Mouse (Mus musculus): Measurements from ENCODE around the gene Arhgef1. TPM values are rescaled to one million over a fixed set of nuclear protein-coding genes. Genes with fewer than 3 reads are reported as not detected.

Gene Arhgef1
- polyA plus RNA-seq, 1 experiment = 51.4 TPM

DNA sequence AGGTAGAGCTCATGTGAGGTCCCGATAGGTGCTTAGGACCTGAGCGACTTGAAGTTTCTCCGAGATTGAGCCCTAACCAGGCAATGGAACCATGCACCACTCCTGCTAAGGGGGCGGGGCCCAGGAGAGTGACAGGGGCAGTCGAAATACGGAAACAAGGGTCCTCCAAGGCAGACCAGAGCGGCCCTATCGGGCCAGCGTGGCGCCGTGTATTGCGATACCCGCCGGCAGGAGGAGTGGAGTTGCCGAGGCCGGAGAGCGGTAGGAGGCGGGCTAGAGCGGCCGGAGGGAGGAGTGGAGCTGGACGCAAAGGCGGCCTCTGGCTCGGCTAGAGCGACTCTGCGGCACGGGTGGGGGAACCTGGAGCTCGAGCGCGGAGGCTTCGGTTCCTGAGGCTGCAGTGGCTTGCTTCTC is 1.4 kb downstream of the Arhgef1 start:
- Histone ChIP-seq H3K4me2 (ENCODE audit: low read depth) (peak overlapping the region; percentile 97), H3K36me3 (ENCODE audit: control insufficient read depth, insufficient read depth) (peaks cover 5% of the 10 kb centered on the region), H3K79me2 (ENCODE audit: control insufficient read depth, insufficient read depth) (peaks cover 18% of the 10 kb centered on the region), H3K27me3 (ENCODE audit: control insufficient read depth, insufficient read depth, insufficient read length) (no peaks in the 10 kb centered on the region), H3K4me3 (peak overlapping the region; percentile 73), H3ac (ENCODE audit: control insufficient read depth, insufficient read length) (peak overlapping the region; percentile 8)
- TF ChIP-seq TCF3 (IDR thresholded peaks at IDR 0.05; ENCODE audit: insufficient read length, low read depth) (no peak), TCF12 (IDR thresholded peaks at IDR 0.05; ENCODE audit: insufficient read depth, poor library complexity, severe bottlenecking) (no peak), SRF (IDR thresholded peaks at IDR 0.05; ENCODE audit: control insufficient read depth, insufficient read length, low read depth) (peak; percentile 32), E2F4 (IDR thresholded peaks at IDR 0.05; ENCODE audit: insufficient read depth) (no peak), USF1 (IDR thresholded peaks at IDR 0.05; ENCODE audit: low read depth) (no peak), POLR2A (IDR thresholded peaks at IDR 0.05; ENCODE audit: insufficient read length, low read depth) (peak; percentile 59), CEBPB (IDR thresholded peaks at IDR 0.05; ENCODE audit: insufficient read depth, poor library complexity, severe bottlenecking) (peak; percentile 50; the same call in 1 of the 2 replicates), MYOD1 (IDR thresholded peaks at IDR 0.05; ENCODE audit: control insufficient read depth in 1 of 3, insufficient read length in 2 of 3, low read depth in 2 of 3) (no peak), MYOG (IDR thresholded peaks at IDR 0.05; ENCODE audit: control insufficient read depth in 1 of 3, insufficient read depth in 1 of 3, insufficient read length in 2 of 3, low read depth in 2 of 3) (peak in 1 of 3 experiments; percentile 45), POLR2AphosphoS2 (IDR thresholded peaks at IDR 0.05; ENCODE audit: insufficient read length, low read depth) (peak; percentile 86), REST (IDR thresholded peaks at IDR 0.05; ENCODE audit: insufficient read depth, insufficient read length) (no peak), MAX (IDR thresholded peaks at IDR 0.05; ENCODE audit: low read depth) (no peak)

DNA sequence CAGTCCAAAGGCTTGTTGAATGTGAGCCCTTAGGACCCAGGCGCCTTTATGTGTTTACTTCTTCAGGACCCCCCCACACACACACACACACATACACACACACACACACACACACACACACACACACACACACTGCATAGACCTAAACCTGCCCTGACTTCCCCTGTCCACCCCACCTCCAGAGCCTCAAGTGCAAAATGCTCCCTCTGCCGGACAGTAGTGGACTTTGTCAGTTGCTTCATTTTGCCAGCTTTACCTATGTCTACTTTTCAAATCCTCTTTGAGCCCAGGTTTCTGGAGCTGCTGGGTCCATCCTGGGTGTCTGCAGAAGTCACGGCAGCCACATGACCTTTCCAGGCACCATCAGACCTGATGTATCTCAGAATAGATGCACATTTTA is 2.2 kb downstream of the Arhgef1 start:
- Histone ChIP-seq H3K79me2 (ENCODE audit: control insufficient read depth, insufficient read depth) (peaks cover 18% of the 10 kb centered on the region), H3K36me3 (ENCODE audit: control insufficient read depth, insufficient read depth) (peaks cover 5% of the 10 kb centered on the region), H3ac (ENCODE audit: control insufficient read depth, insufficient read length) (peak overlapping the region; percentile 8), H3K4me2 (ENCODE audit: low read depth) (peak overlapping the region; percentile 97), H3K27me3 (ENCODE audit: control insufficient read depth, insufficient read depth, insufficient read length) (no peaks in the 10 kb centered on the region), H3K4me3 (peak overlapping the region; percentile 73)
- TF ChIP-seq USF1 (IDR thresholded peaks at IDR 0.05; ENCODE audit: low read depth) (no peak), MYOG (IDR thresholded peaks at IDR 0.05; ENCODE audit: control insufficient read depth in 1 of 3, insufficient read depth in 1 of 3, insufficient read length in 2 of 3, low read depth in 2 of 3) (no peak), SRF (IDR thresholded peaks at IDR 0.05; ENCODE audit: control insufficient read depth, insufficient read length, low read depth) (no peak), TCF12 (IDR thresholded peaks at IDR 0.05; ENCODE audit: insufficient read depth, poor library complexity, severe bottlenecking) (no peak), POLR2A (IDR thresholded peaks at IDR 0.05; ENCODE audit: insufficient read length, low read depth) (no peak), REST (IDR thresholded peaks at IDR 0.05; ENCODE audit: insufficient read depth, insufficient read length) (no peak), E2F4 (IDR thresholded peaks at IDR 0.05; ENCODE audit: insufficient read depth) (no peak), POLR2AphosphoS2 (IDR thresholded peaks at IDR 0.05; ENCODE audit: insufficient read length, low read depth) (no peak)

- Histone ChIP-seq H3K4me3 (no peak overlapping the region), H3ac (ENCODE audit: control insufficient read depth, insufficient read length) (no peak overlapping the region), H3K27me3 (ENCODE audit: control insufficient read depth, insufficient read depth, insufficient read length) (no peaks in the 10 kb centered on the region), H3K36me3 (ENCODE audit: control insufficient read depth, insufficient read depth) (peaks cover 5% of the 10 kb centered on the region), H3K4me2 (ENCODE audit: low read depth) (peak overlapping the region; percentile 27), H3K79me2 (ENCODE audit: control insufficient read depth, insufficient read depth) (peaks cover 18% of the 10 kb centered on the region)
- TF ChIP-seq E2F4 (IDR thresholded peaks at IDR 0.05; ENCODE audit: insufficient read depth) (no peak), USF1 (IDR thresholded peaks at IDR 0.05; ENCODE audit: low read depth) (no peak)
Measured at GRCm38 (mm10) chr7:24906551-24906950, 3.8 kb downstream of the Arhgef1 start.

DNA sequence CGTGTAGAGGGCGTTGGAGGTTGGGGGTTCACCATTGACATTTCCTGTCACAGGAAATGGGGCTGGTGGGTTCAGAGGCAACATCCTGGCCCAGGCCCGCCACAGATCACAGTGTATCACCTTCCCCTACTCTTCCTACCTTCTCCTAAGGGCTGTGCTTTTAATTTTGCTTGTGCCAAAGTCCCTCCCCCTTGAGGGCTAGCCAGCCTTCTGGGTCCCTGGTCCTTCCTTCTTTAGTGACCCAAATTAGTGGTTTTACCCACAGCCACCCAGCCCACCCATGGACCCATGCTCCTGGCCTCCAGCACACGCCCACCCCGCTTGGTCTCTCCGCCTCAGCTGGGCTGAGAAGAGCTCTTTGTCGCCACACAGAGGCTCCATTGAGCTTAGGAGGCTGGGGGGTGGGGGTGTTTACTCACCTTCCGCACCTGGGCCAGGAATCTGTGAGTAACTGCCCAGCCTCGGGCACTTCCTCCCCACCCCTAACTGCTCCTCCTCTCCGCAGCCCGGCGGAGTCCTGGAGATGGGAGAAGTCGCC is 4.6 kb downstream of the Arhgef1 start:
- Histone ChIP-seq H3K79me2 (ENCODE audit: control insufficient read depth, insufficient read depth) (peaks cover 18% of the 10 kb centered on the region), H3K4me2 (ENCODE audit: low read depth) (no peak overlapping the region), H3ac (ENCODE audit: control insufficient read depth, insufficient read length) (no peak overlapping the region), H3K27me3 (ENCODE audit: control insufficient read depth, insufficient read depth, insufficient read length) (no peaks in the 10 kb centered on the region), H3K36me3 (ENCODE audit: control insufficient read depth, insufficient read depth) (peaks cover 5% of the 10 kb centered on the region), H3K4me3 (no peak overlapping the region)
- TF ChIP-seq TCF3 (IDR thresholded peaks at IDR 0.05; ENCODE audit: insufficient read length, low read depth) (no peak), E2F4 (IDR thresholded peaks at IDR 0.05; ENCODE audit: insufficient read depth) (no peak), SRF (IDR thresholded peaks at IDR 0.05; ENCODE audit: control insufficient read depth, insufficient read length, low read depth) (no peak), TCF12 (IDR thresholded peaks at IDR 0.05; ENCODE audit: insufficient read depth, poor library complexity, severe bottlenecking) (no peak), POLR2A (IDR thresholded peaks at IDR 0.05; ENCODE audit: insufficient read length, low read depth) (no peak), REST (IDR thresholded peaks at IDR 0.05; ENCODE audit: insufficient read depth, insufficient read length) (no peak), POLR2AphosphoS2 (IDR thresholded peaks at IDR 0.05; ENCODE audit: insufficient read length, low read depth) (no peak), USF1 (IDR thresholded peaks at IDR 0.05; ENCODE audit: low read depth) (no peak), CEBPB (IDR thresholded peaks at IDR 0.05; ENCODE audit: insufficient read depth, poor library complexity, severe bottlenecking) (no peak), MYOD1 (IDR thresholded peaks at IDR 0.05; ENCODE audit: control insufficient read depth in 1 of 3, insufficient read length in 2 of 3, low read depth in 2 of 3) (no peak), MAX (IDR thresholded peaks at IDR 0.05; ENCODE audit: low read depth) (no peak), MYOG (IDR thresholded peaks at IDR 0.05; ENCODE audit: control insufficient read depth in 1 of 3, insufficient read depth in 1 of 3, insufficient read length in 2 of 3, low read depth in 2 of 3) (no peak)

DNA sequence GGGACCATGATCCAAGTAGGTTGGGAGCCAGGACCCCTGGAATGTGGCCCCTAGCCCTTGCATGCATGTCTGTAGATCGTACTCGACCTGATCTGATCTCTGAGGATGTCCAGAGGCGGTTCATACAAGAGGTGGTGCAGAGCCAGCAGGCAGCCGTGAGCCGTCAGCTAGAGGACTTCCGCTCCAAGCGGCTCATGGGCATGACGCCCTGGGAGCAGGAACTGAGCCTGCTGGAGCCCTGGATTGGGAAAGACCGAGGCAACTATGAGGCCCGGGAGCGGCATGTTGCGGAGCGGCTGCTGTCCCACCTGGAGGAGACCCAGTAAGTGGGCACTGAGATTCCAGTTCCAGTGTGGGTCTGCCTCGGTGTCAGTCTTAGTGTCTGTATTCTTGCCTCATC is 9.8 kb downstream of the Arhgef1 start:
- H3K4me2 ChIP-seq (ENCODE audit: low read depth) = no peak overlapping the region
- no peak overlapping the region for H3K4me3 ChIP-seq
- H3K27me3 ChIP-seq (ENCODE audit: control insufficient read depth, insufficient read depth, insufficient read length) = no peaks in the 10 kb centered on the region
- H3K79me2 ChIP-seq (ENCODE audit: control insufficient read depth, insufficient read depth) = no peaks in the 10 kb centered on the region
- no peak overlapping the region for H3ac ChIP-seq (ENCODE audit: control insufficient read depth, insufficient read length)
- TF ChIP-seq SRF (IDR thresholded peaks at IDR 0.05; ENCODE audit: control insufficient read depth, insufficient read length, low read depth) = no peak
- TF ChIP-seq MYOD1 (IDR thresholded peaks at IDR 0.05; ENCODE audit: control insufficient read depth in 1 of 3, insufficient read length in 2 of 3, low read depth in 2 of 3) = no peak
- TF ChIP-seq REST (IDR thresholded peaks at IDR 0.05; ENCODE audit: insufficient read depth, insufficient read length) = no peak
- no peak for TF ChIP-seq CEBPB (IDR thresholded peaks at IDR 0.05; ENCODE audit: insufficient read depth, poor library complexity, severe bottlenecking)
- TF ChIP-seq E2F4 (IDR thresholded peaks at IDR 0.05; ENCODE audit: insufficient read depth) = no peak
- no peak for TF ChIP-seq TCF12 (IDR thresholded peaks at IDR 0.05; ENCODE audit: insufficient read depth, poor library complexity, severe bottlenecking)
- TF ChIP-seq POLR2AphosphoS2 (IDR thresholded peaks at IDR 0.05; ENCODE audit: insufficient read length, low read depth) = no peak
- TF ChIP-seq MYOG (IDR thresholded peaks at IDR 0.05; ENCODE audit: control insufficient read depth in 1 of 3, insufficient read depth in 1 of 3, insufficient read length in 2 of 3, low read depth in 2 of 3) = no peak
- H3K36me3 ChIP-seq (ENCODE audit: control insufficient read depth, insufficient read depth) = peaks cover 10% of the 10 kb centered on the region
